Mouse (Mus musculus) CH12.LX (cell line): ENCODE measurements around the gene Ezh1.

Experiments used
- CTCF ChIP-seq, 2 experiments: IDR thresholded peaks in 1 of 2; conservative IDR thresholded peaks in 1 of 2; 2 replicates each; pipeline ENCODE4 v1.5.1; 2011 to 2012; ENCODE audit warnings: low read depth in 2 of 2, low read length in 2 of 2, improper control_type of control experiment in 1 of 2, inconsistent platforms in 1 of 2, mild to moderate bottlenecking in 1 of 2, moderate library complexity in 1 of 2
- E2F4 ChIP-seq: IDR thresholded peaks from 2 replicates; pipeline ENCODE4 v1.6.1; 2011; ENCODE audit warnings: low read depth, low read length, improper control_type of control experiment; ENCODE audit not compliant: insufficient replicate concordance
- GABPA ChIP-seq: IDR thresholded peaks from 2 replicates; pipeline ENCODE4 v1.6.1; 2012; ENCODE audit warnings: low read depth, low read length, improper control_type of control experiment, inconsistent platforms; ENCODE audit not compliant: insufficient replicate concordance
- MAFK ChIP-seq: IDR thresholded peaks from 2 replicates; pipeline ENCODE4 v1.6.1; 2011; ENCODE audit warnings: low read length, improper control_type of control experiment; ENCODE audit not compliant: insufficient replicate concordance
- MAX ChIP-seq: IDR thresholded peaks from 2 replicates; pipeline ENCODE4 v1.6.1; 2011; ENCODE audit warnings: low read length, improper control_type of control experiment
- MAZ ChIP-seq: IDR thresholded peaks from 2 replicates; pipeline ENCODE4 v1.6.1; 2012; ENCODE audit warnings: low read depth, mild to moderate bottlenecking, inconsistent platforms, low read length, improper control_type of control experiment, moderate library complexity
- SIN3A ChIP-seq: IDR thresholded peaks from 2 replicates; pipeline ENCODE4 v1.6.1; 2012; ENCODE audit warnings: low read length, improper control_type of control experiment, inconsistent platforms
- ZMIZ1 ChIP-seq: IDR thresholded peaks from 2 replicates; pipeline ENCODE4 v1.6.1; 2012; ENCODE audit warnings: low read depth, mild to moderate bottlenecking, inconsistent platforms, low read length, improper control_type of control experiment

- TF ChIP-seq GABPA (no peak), SIN3A (no peak), E2F4 (no peak), ZMIZ1 (0 out of 2 replicates have a peak, but pooled peaks have one; percentile 33), CTCF (conservative IDR thresholded peaks at IDR 0.05 in 1 of 2, IDR thresholded peaks at IDR 0.05 in 1 of 2; ENCODE audit: low read depth in 2 of 2, low read length in 2 of 2) (no peak), MAX (no peak), MAFK (no peak), MAZ (no peak)
Measured at GRCm38 (mm10) chr11:101195571-101195970, 30.7 kb downstream of the Ezh1 start.
